Mouse (Mus musculus) stomach, embryonic 16.5 days (tissue): ENCODE data around the gene Hoxb9. TPM values are rescaled to one million over a fixed set of nuclear protein-coding genes. Genes with fewer than 3 reads are reported as not detected.
A peak's percentile ranks its signal among the peaks of the same experiment; 100 is the strongest.

Experiments used
- ATAC-seq: fragments of 200-750 bp; cut with Nextera tagmentation; 2 replicates; pipeline ENCODE4 v1.8.0; 2017; ENCODE audit warnings: moderate number of reproducible peaks, moderate TSS enrichment; ENCODE audit not compliant: insufficient read depth, low FRiP score
- H3K27ac ChIP-seq: fragments of 300-500 bp; sonication (generic); 2 replicates; pipeline ENCODE4 v1.5.1; 2014; ENCODE audit warnings: low read length
- H3K27me3 ChIP-seq: fragments of 300-500 bp; sonication (generic); 2 replicates; pipeline ENCODE4 v1.6.1; 2014; ENCODE audit warnings: low read length, control low read depth, mixed read lengths; ENCODE audit not compliant: control insufficient read depth, insufficient read depth
- H3K36me3 ChIP-seq: fragments of 300-500 bp; sonication (generic); 2 replicates; pipeline ENCODE4 v1.6.1; 2014; ENCODE audit warnings: low read length; ENCODE audit not compliant: control insufficient read depth, insufficient read depth
- H3K4me1 ChIP-seq: fragments of 300-500 bp; sonication (generic); 2 replicates; pipeline ENCODE4 v1.6.1; 2014; ENCODE audit warnings: low read length, control low read depth, mixed read lengths; ENCODE audit not compliant: control insufficient read depth, insufficient read depth
- H3K4me2 ChIP-seq: fragments of 300-500 bp; sonication (generic); 2 replicates; pipeline ENCODE4 v1.6.1; 2014; ENCODE audit warnings: low read depth, low read length, mixed read lengths
- H3K4me3 ChIP-seq: fragments of 300-500 bp; sonication (generic); replicated peaks from 2 replicates; pipeline ENCODE4 v1.5.1; 2014; ENCODE audit warnings: mild to moderate bottlenecking, low read length
- H3K9ac ChIP-seq: fragments of 300-500 bp; sonication (generic); 2 replicates; pipeline ENCODE4 v1.6.1; 2014; ENCODE audit warnings: low read length
- H3K9me3 ChIP-seq: fragments of 300-500 bp; sonication (generic); replicated peaks from 2 replicates; pipeline ENCODE4 v1.6.1; 2016; ENCODE audit warnings: low read length, control low read depth; ENCODE audit not compliant: control insufficient read depth
- WGBS: fragments of 180-500 bp; shearing (Covaris S2); extraction: QIAGEN DNeasy Blood & Tissue Kit; methylation state at CpG from one replicate; pipeline ENCODE4 v1.1.7; 2014; 5-methylcytosine and 5-hydroxymethylcytosine counted together
- polyA plus RNA-seq: library from polyadenylated mRNA; unstranded; fragments of >200 nt; fragmentation: Nextera tagmentation; extraction: Ambion mirVana; gene quantifications from 2 replicates; pipeline ENCODE4 v1.2.1, GENCODE M21; 2015

The Hoxb9 gene
- polyA plus RNA-seq, 1 experiment from 2014 or later: 0.14 TPM

- 25% methylated on average over 10 of the region's 10 CpGs for WGBS
- Histone ChIP-seq H3K27ac (peak overlapping the region; percentile 73; the same call in 1 of the 2 replicates), H3K4me1 (peaks cover 19% of the 10 kb centered on the region), H3K9ac (peak overlapping the region; percentile 81), H3K9me3 (no peaks in the 10 kb centered on the region), H3K4me3 (peak overlapping the region; percentile 58), H3K36me3 (no peaks in the 10 kb centered on the region), H3K27me3 (peaks cover 57% of the 10 kb centered on the region), H3K4me2 (peak overlapping the region; percentile 87)
- ATAC-seq: no peak
Measured at GRCm38 (mm10) chr11:96301064-96301431, 29.8 kb downstream of the Hoxb9 start.

GRCm38 (mm10) chr11:96301837-96302236 is 30.6 kb downstream of the Hoxb9 start:
- Histone ChIP-seq H3K9ac (peak overlapping the region; percentile 50), H3K27ac (peak overlapping the region; percentile 89), H3K27me3 (peaks cover 52% of the 10 kb centered on the region), H3K36me3 (no peaks in the 10 kb centered on the region), H3K4me3 (peak overlapping the region; percentile 21), H3K9me3 (no peaks in the 10 kb centered on the region), H3K4me2 (peak overlapping the region; percentile 87), H3K4me1 (peaks cover 15% of the 10 kb centered on the region; the same call in 1 of the 2 replicates)
- 13% methylated on average over 15 of the region's 15 CpGs for whole genome bisulfite sequencing
- no peak for ATAC-seq

- Histone ChIP-seq H3K36me3 (no peaks in the 10 kb centered on the region), H3K9me3 (no peaks in the 10 kb centered on the region), H3K27ac (peak overlapping the region; percentile 89), H3K4me3 (peak overlapping the region; percentile 48), H3K27me3 (peaks cover 45% of the 10 kb centered on the region), H3K4me2 (peak overlapping the region; percentile 87), H3K9ac (peak overlapping the region; percentile 50), H3K4me1 (peaks cover 15% of the 10 kb centered on the region; the same call in 1 of the 2 replicates)
- WGBS: 27% methylated on average over 23 of the region's 23 CpGs
- no peak for ATAC-seq
Measured at GRCm38 (mm10) chr11:96302381-96303150, 31.3 kb downstream of the Hoxb9 start.

- H3K27me3 ChIP-seq: peaks cover 40% of the 10 kb centered on the region
- peak within 1 kb of the TSS; percentile 48 for H3K4me3 ChIP-seq
- no peaks in the 10 kb centered on the region for H3K9me3 ChIP-seq
- ATAC-seq: peak; percentile 58
- no peaks in the 10 kb centered on the region for H3K36me3 ChIP-seq
- H3K4me2 ChIP-seq: peak within 1 kb of the TSS; percentile 87
- WGBS: under 1% methylated on average over 68 of the region's 69 CpGs
- peak within 1 kb of the TSS; percentile 83 for H3K9ac ChIP-seq
- peaks cover 12% of the 10 kb centered on the region; the same call in 1 of the 2 replicates for H3K4me1 ChIP-seq
- H3K27ac ChIP-seq: peak within 1 kb of the TSS; percentile 89
Measured at GRCm38 (mm10) chr11:96303151-96304099, 32.2 kb downstream of the Hoxb9 start, which contains the start of gene Hoxb5. Hoxb5 (plus strand) TSS chr11:96303336.

- peaks cover 10% of the 10 kb centered on the region; the same call in 1 of the 2 replicates for H3K4me1 ChIP-seq
Measured at GRCm38 (mm10) chr11:96304381-96305195, 33.3 kb downstream of the Hoxb9 start.

GRCm38 (mm10) chr11:96305505-96306182 is 34.4 kb downstream of the Hoxb9 start:
- Histone ChIP-seq H3K4me2 (peak overlapping the region; percentile 87), H3K9ac (peak overlapping the region; percentile 83), H3K4me3 (peak overlapping the region; percentile 48), H3K9me3 (no peaks in the 10 kb centered on the region), H3K4me1 (peaks cover 4% of the 10 kb centered on the region; the same call in 1 of the 2 replicates), H3K27ac (peak overlapping the region; percentile 89), H3K27me3 (peaks cover 23% of the 10 kb centered on the region), H3K36me3 (no peaks in the 10 kb centered on the region)
- no peak for ATAC-seq
- WGBS: 51% methylated on average over 6 of the region's 6 CpGs

More at GRCm38 (mm10) chr11:96304381-96305195, 33.3 kb downstream of the Hoxb9 start:
- Histone ChIP-seq H3K27me3 (peaks cover 33% of the 10 kb centered on the region), H3K36me3 (no peaks in the 10 kb centered on the region), H3K9me3 (no peaks in the 10 kb centered on the region), H3K4me3 (peak overlapping the region; percentile 48), H3K4me2 (peak overlapping the region; percentile 87), H3K9ac (peak overlapping the region; percentile 83), H3K27ac (peak overlapping the region; percentile 89)
- no peak for ATAC-seq
- whole genome bisulfite sequencing: 4% methylated on average over 38 of the region's 38 CpGs

- Histone ChIP-seq H3K4me3 (peak overlapping the region; percentile 48), H3K9me3 (no peaks in the 10 kb centered on the region), H3K9ac (peak overlapping the region; percentile 83), H3K27me3 (peaks cover 23% of the 10 kb centered on the region), H3K27ac (peak overlapping the region; percentile 89), H3K36me3 (no peaks in the 10 kb centered on the region), H3K4me2 (peak overlapping the region; percentile 87), H3K4me1 (no peaks in the 10 kb centered on the region; the same call in 1 of the 2 replicates)
- no peak for ATAC-seq
- WGBS: 39% methylated on average over 7 of the region's 7 CpGs
Measured at GRCm38 (mm10) chr11:96306183-96306907, 35.1 kb downstream of the Hoxb9 start.
